Mouse (Mus musculus) stomach, postnatal 0 days (tissue): Measurements from ENCODE around the gene Mga. TPM values are rescaled to one million over a fixed set of nuclear protein-coding genes. Genes with fewer than 3 reads are reported as not detected.

Experiments
- ATAC-seq: fragments of 200-750 bp; cut with Nextera tagmentation; 2 replicates; pipeline ENCODE4 v1.8.0; 2017; ENCODE audit not compliant: low FRiP score, low TSS enrichment
- DNase-seq: peaks from one replicate; pipeline ENCODE4 v3.0.0-alpha.2; 2016; ENCODE audit warnings: low spot score
- H3K27ac ChIP-seq: fragments of 300-500 bp; sonication (generic); replicated peaks from 2 replicates; pipeline ENCODE4 v1.5.1; 2014; ENCODE audit warnings: mild to moderate bottlenecking, control low read depth
- H3K27me3 ChIP-seq: fragments of 300-500 bp; sonication (generic); 2 replicates; pipeline ENCODE4 v1.6.1; 2014; ENCODE audit warnings: low read length; ENCODE audit not compliant: control insufficient read depth, insufficient read depth
- H3K36me3 ChIP-seq: fragments of 300-500 bp; sonication (generic); 2 replicates; pipeline ENCODE4 v1.6.1; 2014; ENCODE audit warnings: low read length, mixed read lengths; ENCODE audit not compliant: control insufficient read depth, insufficient read depth
- H3K4me1 ChIP-seq: fragments of 300-500 bp; sonication (generic); replicated peaks from 2 replicates; pipeline ENCODE4 v1.6.1; 2014; ENCODE audit warnings: antibody characterized with exemption; ENCODE audit not compliant: control insufficient read depth, insufficient read depth
- H3K4me2 ChIP-seq: fragments of 300-500 bp; sonication (generic); replicated peaks from 2 replicates; pipeline ENCODE4 v1.6.1; 2014; ENCODE audit warnings: low read depth, mild to moderate bottlenecking, control low read depth, moderate library complexity
- H3K4me3 ChIP-seq: fragments of 300-500 bp; sonication (generic); 2 replicates; pipeline ENCODE4 v1.5.1; 2014; ENCODE audit warnings: low read depth, low read length, control low read depth
- H3K9ac ChIP-seq: fragments of 300-500 bp; sonication (generic); 2 replicates; pipeline ENCODE4 v1.6.1; 2014; ENCODE audit warnings: mild to moderate bottlenecking, low read length, control low read depth, mixed read lengths
- H3K9me3 ChIP-seq: fragments of 300-500 bp; sonication (generic); 2 replicates; pipeline ENCODE4 v1.6.1; 2016; ENCODE audit warnings: low read length; ENCODE audit not compliant: control insufficient read depth
- CTCF ChIP-seq: IDR thresholded peaks from 2 replicates; pipeline ENCODE4 v1.5.1; 2016; ENCODE audit warnings: antibody characterized with exemption, low read depth, mild to moderate bottlenecking, moderate library complexity
- EP300 ChIP-seq: optimal IDR thresholded peaks from 2 replicates; pipeline ENCODE3; 2016; ENCODE audit warnings: antibody characterized with exemption
- WGBS: fragments of 180-500 bp; shearing (Covaris S2); extraction: QIAGEN DNeasy Blood & Tissue Kit; methylation state at CpG from one replicate; pipeline ENCODE4 v1.1.7; 2014; 5-methylcytosine and 5-hydroxymethylcytosine counted together
- polyA plus RNA-seq: library from polyadenylated mRNA; unstranded; fragments of >200 nt; fragmentation: Nextera tagmentation; extraction: Ambion mirVana; gene quantifications from 2 replicates; pipeline ENCODE4 v1.2.1, GENCODE M21; 2015

The Mga gene
- polyA plus RNA-seq, 1 experiment from 2014 or later = 9.4 TPM

GRCm38 (mm10) chr2:119916007-119916406, 19.0 kb downstream of the Mga start:
- DNase-seq (no peak), ATAC-seq (no peak)
- Histone ChIP-seq H3K4me2 (no peak overlapping the region), H3K36me3 (no peaks in the 10 kb centered on the region), H3K4me3 (no peak overlapping the region), H3K9me3 (no peaks in the 10 kb centered on the region), H3K4me1 (no peaks in the 10 kb centered on the region), H3K27me3 (no peaks in the 10 kb centered on the region), H3K9ac (no peak overlapping the region), H3K27ac (no peak overlapping the region)
- TF ChIP-seq CTCF = no peak
- TF ChIP-seq EP300 = no peak

GRCm38 (mm10) chr2:119917631-119918369, 20.8 kb downstream of the Mga start:
- no peak overlapping the region for H3K27ac ChIP-seq
- no peaks in the 10 kb centered on the region for H3K27me3 ChIP-seq
- no peak for ATAC-seq
- H3K36me3 ChIP-seq = no peaks in the 10 kb centered on the region
- WGBS = 50% methylated on average over 1 of the region's 1 CpGs
- H3K4me1 ChIP-seq = no peaks in the 10 kb centered on the region
- H3K4me2 ChIP-seq = no peak overlapping the region
- H3K4me3 ChIP-seq = no peak overlapping the region
- H3K9me3 ChIP-seq = no peaks in the 10 kb centered on the region
- DNase-seq = no peak
- TF ChIP-seq CTCF (peak; percentile 11; the same call in 1 of the 2 replicates), EP300 (no peak)
- H3K9ac ChIP-seq = no peak overlapping the region

- peak; percentile 86 for TF ChIP-seq CTCF
- TF ChIP-seq EP300 = no peak
- ATAC-seq = no peak
- 30% methylated on average over 9 of the region's 9 CpGs for WGBS
These were observed 73.5 kb downstream of the Mga start for GRCm38 (mm10) chr2:119970571-119970970.

GRCm38 (mm10) chr2:119971316-119971715, 74.3 kb downstream of the Mga start:
- Histone ChIP-seq H3K4me1 (peaks cover 5% of the 10 kb centered on the region), H3K4me2 (peak overlapping the region; percentile 71), H3K9ac (no peak overlapping the region), H3K27me3 (no peaks in the 10 kb centered on the region), H3K9me3 (no peaks in the 10 kb centered on the region), H3K36me3 (no peaks in the 10 kb centered on the region; the same call in 1 of the 2 replicates), H3K4me3 (no peak overlapping the region), H3K27ac (peak overlapping the region; percentile 30; the same call in 1 of the 2 replicates)
- WGBS = 71% methylated on average over 3 of the region's 3 CpGs
- no peak for DNase-seq
- ATAC-seq = no peak
- TF ChIP-seq EP300 = no peak
- no peak for TF ChIP-seq CTCF

More at GRCm38 (mm10) chr2:119970571-119970970, 73.5 kb downstream of the Mga start:
- no peak overlapping the region for H3K9ac ChIP-seq
- no peak overlapping the region for H3K4me3 ChIP-seq
- no peak overlapping the region for H3K4me2 ChIP-seq
- peaks cover 5% of the 10 kb centered on the region for H3K4me1 ChIP-seq
- H3K36me3 ChIP-seq = no peaks in the 10 kb centered on the region; the same call in 1 of the 2 replicates
- H3K27me3 ChIP-seq = no peaks in the 10 kb centered on the region
- peak; percentile 51 for DNase-seq
- H3K27ac ChIP-seq = no peak overlapping the region
- H3K9me3 ChIP-seq = no peaks in the 10 kb centered on the region

GRCm38 (mm10) chr2:119971837-119972536, 75.0 kb downstream of the Mga start:
- Histone ChIP-seq H3K27ac (peak overlapping the region; percentile 82), H3K27me3 (no peaks in the 10 kb centered on the region), H3K4me3 (peak overlapping the region; percentile 78), H3K4me2 (peak overlapping the region; percentile 71), H3K36me3 (no peaks in the 10 kb centered on the region), H3K9me3 (no peaks in the 10 kb centered on the region), H3K9ac (peak overlapping the region; percentile 84), H3K4me1 (peaks cover 5% of the 10 kb centered on the region)
- peak; percentile 72 for TF ChIP-seq CTCF
- TF ChIP-seq EP300 = no peak
- DNase-seq (peak; percentile 97), ATAC-seq (peak; percentile 99)
- 2% methylated on average over 32 of the region's 32 CpGs for WGBS

GRCm38 (mm10) chr2:119972537-119972879, 75.5 kb downstream of the Mga start, which contains the start of gene Mapkbp1:
Gene Mapkbp1, plus strand, starts transcription at chr2:119972699.
- peak within 1 kb of the TSS; percentile 78 for H3K4me3 ChIP-seq
- TF ChIP-seq CTCF (no peak), EP300 (no peak)
- peak; percentile 74 for ATAC-seq
- no peak for DNase-seq
- peak within 1 kb of the TSS; percentile 71 for H3K4me2 ChIP-seq
- H3K4me1 ChIP-seq = peaks cover 5% of the 10 kb centered on the region
- H3K27ac ChIP-seq = peak within 1 kb of the TSS; percentile 82
- 2% methylated on average over 18 of the region's 19 CpGs for WGBS
- no peaks in the 10 kb centered on the region for H3K27me3 ChIP-seq
- no peaks in the 10 kb centered on the region for H3K9me3 ChIP-seq
- no peaks in the 10 kb centered on the region for H3K36me3 ChIP-seq
- peak within 1 kb of the TSS; percentile 84 for H3K9ac ChIP-seq
